Mouse (Mus musculus) limb, embryonic 15.5 days (tissue): Measurements from ENCODE around the gene Cox7b2. TPM values are rescaled to one million over a fixed set of nuclear protein-coding genes. Genes with fewer than 3 reads are reported as not detected.
"Not testable (repeated sequence)": the region's sequence is repeated elsewhere in the genome, so short reads cannot be mapped to it uniquely, and the experiment has no call there.

ENCODE experiments used
- ATAC-seq: fragments of 200-750 bp; cut with Nextera tagmentation; 2 replicates; pipeline ENCODE4 v1.8.0; 2017; ENCODE audit warnings: low read depth, moderate TSS enrichment; ENCODE audit not compliant: insufficient number of reproducible peaks, low FRiP score, low TSS enrichment
- H3K27ac ChIP-seq: fragments of 300-500 bp; sonication (generic); 2 replicates; pipeline ENCODE4 v1.5.1; 2015; ENCODE audit warnings: moderate library complexity, mild to moderate bottlenecking, inconsistent platforms
- H3K27me3 ChIP-seq: fragments of 300-500 bp; sonication (generic); 2 replicates; pipeline ENCODE4 v1.6.1; 2015; ENCODE audit warnings: inconsistent platforms
- H3K36me3 ChIP-seq: fragments of 300-500 bp; sonication (generic); 2 replicates; pipeline ENCODE4 v1.6.1; 2015; ENCODE audit warnings: inconsistent platforms
- H3K4me1 ChIP-seq: fragments of 300-500 bp; sonication (generic); 2 replicates; pipeline ENCODE4 v1.6.1; 2015; ENCODE audit warnings: inconsistent platforms
- H3K4me2 ChIP-seq: fragments of 300-500 bp; sonication (generic); 2 replicates; pipeline ENCODE4 v1.6.1; 2015; ENCODE audit warnings: mild to moderate bottlenecking, inconsistent platforms
- H3K4me3 ChIP-seq: fragments of 300-500 bp; sonication (generic); 2 replicates; pipeline ENCODE4 v1.5.1; 2015; ENCODE audit warnings: mild to moderate bottlenecking, inconsistent platforms
- H3K9ac ChIP-seq: fragments of 300-500 bp; sonication (generic); 2 replicates; pipeline ENCODE4 v1.6.1; 2015; ENCODE audit warnings: inconsistent platforms
- H3K9me3 ChIP-seq: fragments of 300-500 bp; sonication (generic); 2 replicates; pipeline ENCODE4 v1.6.1; 2016; ENCODE audit warnings: inconsistent platforms
- WGBS: fragments of 180-500 bp; shearing (Covaris S2); methylation state at CpG from one replicate; pipeline ENCODE4 v1.1.7; 2015; 5-methylcytosine and 5-hydroxymethylcytosine counted together
- polyA plus RNA-seq: library from polyadenylated mRNA; unstranded; fragments of >200 nt; fragmentation: Nextera tagmentation; extraction: Ambion mirVana; gene quantifications from 2 replicates; pipeline ENCODE4 v1.2.1, GENCODE M21; 2015

Cox7b2 gene
- not detected in 2 replicates for polyA plus RNA-seq

- H3K4me2 ChIP-seq, result no peak within 1 kb of the TSS
- no peaks in the 10 kb centered on the region for H3K27me3 ChIP-seq
- no peaks in the 10 kb centered on the region for H3K36me3 ChIP-seq
- WGBS, result 88% methylated on average over 10 of the region's 10 CpGs
- no peak within 1 kb of the TSS for H3K4me3 ChIP-seq
- no peaks in the 10 kb centered on the region for H3K4me1 ChIP-seq
- no peaks in the 10 kb centered on the region for H3K9me3 ChIP-seq
- no peak within 1 kb of the TSS for H3K27ac ChIP-seq
- H3K9ac ChIP-seq, result no peak within 1 kb of the TSS
- ATAC-seq, result no peak
These were observed at the start of gene Cox7b2 for GRCm38 (mm10) chr5:71548079-71548478. Gene Cox7b2 (minus strand): TSS chr5:71548205.

- ATAC-seq, result no peak
- Histone ChIP-seq H3K9ac (no peak overlapping the region), H3K4me2 (no peak overlapping the region), H3K27me3 (no peaks in the 10 kb centered on the region), H3K27ac (no peak overlapping the region), H3K36me3 (no peaks in the 10 kb centered on the region), H3K4me1 (no peaks in the 10 kb centered on the region), H3K9me3 (no peaks in the 10 kb centered on the region), H3K4me3 (no peak overlapping the region)
- 70% methylated on average over 2 of the region's 2 CpGs for WGBS
These were observed 47.3 kb upstream of the Cox7b2 start for GRCm38 (mm10) chr5:71595321-71595720.

GRCm38 (mm10) chr5:71593745-71594255, 45.8 kb upstream of the Cox7b2 start:
- no peak for ATAC-seq
- Histone ChIP-seq H3K9me3 (no peaks in the 10 kb centered on the region), H3K27ac (no peak overlapping the region), H3K4me1 (no peaks in the 10 kb centered on the region), H3K27me3 (no peaks in the 10 kb centered on the region), H3K36me3 (no peaks in the 10 kb centered on the region), H3K9ac (no peak overlapping the region), H3K4me2 (no peak overlapping the region), H3K4me3 (no peak overlapping the region)
- WGBS, result 83% methylated on average over 2 of the region's 2 CpGs

GRCm38 (mm10) chr5:71571646-71572237, 23.7 kb upstream of the Cox7b2 start:
- Histone ChIP-seq H3K4me3 (no peak overlapping the region), H3K9ac (no peak overlapping the region), H3K9me3 (no peaks in the 10 kb centered on the region), H3K27me3 (no peaks in the 10 kb centered on the region), H3K4me1 (no peaks in the 10 kb centered on the region), H3K36me3 (no peaks in the 10 kb centered on the region), H3K4me2 (no peak overlapping the region), H3K27ac (no peak overlapping the region)
- no peak for ATAC-seq
- WGBS, result 75% methylated on average over 9 of the region's 9 CpGs

- Histone ChIP-seq H3K9ac (no peak overlapping the region), H3K4me3 (no peak overlapping the region), H3K4me2 (no peak overlapping the region), H3K4me1 (no peaks in the 10 kb centered on the region), H3K36me3 (no peaks in the 10 kb centered on the region), H3K27ac (no peak overlapping the region), H3K9me3 (no peaks in the 10 kb centered on the region), H3K27me3 (no peaks in the 10 kb centered on the region)
- no peak for ATAC-seq
These were observed 2.5 kb downstream of the Cox7b2 start for GRCm38 (mm10) chr5:71545554-71545953.

- H3K4me3 ChIP-seq, H3K27me3 ChIP-seq, H3K9me3 ChIP-seq, H3K4me2 ChIP-seq, H3K36me3 ChIP-seq, H3K27ac ChIP-seq, ATAC-seq, H3K9ac ChIP-seq, H3K4me1 ChIP-seq: not testable (repeated sequence)
- WGBS, result 69% methylated on average over 11 of the region's 15 CpGs
These were observed 22.5 kb downstream of the Cox7b2 start for GRCm38 (mm10) chr5:71525486-71525885.

GRCm38 (mm10) chr5:71502058-71502678, 45.8 kb downstream of the Cox7b2 start:
- ATAC-seq, result no peak
- Histone ChIP-seq H3K36me3 (no peaks in the 10 kb centered on the region), H3K4me2 (no peak overlapping the region), H3K4me1 (no peaks in the 10 kb centered on the region), H3K27me3 (no peaks in the 10 kb centered on the region), H3K4me3 (no peak overlapping the region), H3K27ac (no peak overlapping the region), H3K9me3 (no peaks in the 10 kb centered on the region), H3K9ac (no peak overlapping the region)
- WGBS, result 21% methylated on average over 6 of the region's 6 CpGs

GRCm38 (mm10) chr5:71495621-71496020, 52.4 kb downstream of the Cox7b2 start:
- no peak overlapping the region for H3K27ac ChIP-seq
- no peaks in the 10 kb centered on the region for H3K27me3 ChIP-seq
- H3K36me3 ChIP-seq, result no peaks in the 10 kb centered on the region
- H3K4me3 ChIP-seq, result no peak overlapping the region
- 25% methylated on average over 5 of the region's 5 CpGs for WGBS
- H3K9me3 ChIP-seq, result no peaks in the 10 kb centered on the region
- H3K9ac ChIP-seq, result no peak overlapping the region
- no peaks in the 10 kb centered on the region for H3K4me1 ChIP-seq
- no peak overlapping the region for H3K4me2 ChIP-seq
- ATAC-seq, result no peak

- ATAC-seq, result no peak
- 34% methylated on average over 3 of the region's 3 CpGs for whole genome bisulfite sequencing
- Histone ChIP-seq H3K27me3 (no peaks in the 10 kb centered on the region), H3K9me3 (no peaks in the 10 kb centered on the region), H3K27ac (no peak overlapping the region), H3K4me3 (no peak overlapping the region), H3K9ac (no peak overlapping the region), H3K4me2 (no peak overlapping the region), H3K4me1 (no peaks in the 10 kb centered on the region), H3K36me3 (no peaks in the 10 kb centered on the region)
These were observed 91.0 kb downstream of the Cox7b2 start for GRCm38 (mm10) chr5:71456957-71457356.

- H3K9me3 ChIP-seq, result no peaks in the 10 kb centered on the region
- no peak overlapping the region for H3K9ac ChIP-seq
- no peak overlapping the region for H3K4me3 ChIP-seq
- WGBS, result 79% methylated on average over 6 of the region's 6 CpGs
- no peaks in the 10 kb centered on the region for H3K27me3 ChIP-seq
- H3K27ac ChIP-seq, result no peak overlapping the region
- no peaks in the 10 kb centered on the region for H3K4me1 ChIP-seq
- ATAC-seq, result no peak
- H3K4me2 ChIP-seq, result no peak overlapping the region
- H3K36me3 ChIP-seq, result no peaks in the 10 kb centered on the region
These were observed 107.8 kb downstream of the Cox7b2 start for GRCm38 (mm10) chr5:71440174-71440573.
